ENCODE assay signal across 16 mouse cellular contexts in genomic region chr8:108245575-108245974, GRCm38 (mm10).
DNase-seq lines count a peak whose midpoint lies in the region; ATAC-seq and TF ChIP-seq lines count a peak whose summit lies in the region.
"Had no signal": no experiment of that assay in that cellular context is flagged by ENCODE, and none has a peak within 500 bp of the region (broad histone marks: within the 10 kb centered on the region; RNA-seq: fewer than 3 reads in every experiment).

No protein-coding gene starts in this region.

- no peak overlapping the region for H3K4me3 ChIP-seq in cerebellum, adult 2 months (replicated peaks; ENCODE audit: insufficient read depth, low read depth, low read length)
- H3K4me3 ChIP-seq in forebrain, embryonic 10.5 days: peak overlapping the region; percentile 30
- no peak overlapping the region for H3K4me3 ChIP-seq in hindbrain, embryonic 13.5 days
- H3K4me3 ChIP-seq in midbrain, embryonic 16.5 days (ENCODE audit: low read depth, low read length): no peak overlapping the region
- H3K4me3 ChIP-seq: gastrocnemius, adult 2 months had no signal

- no peak overlapping the region for H3K9ac ChIP-seq in hindbrain, embryonic 13.5 days
- peak overlapping the region; percentile 46 for H3K9ac ChIP-seq in midbrain, embryonic 16.5 days (ENCODE audit: low read depth, low read length)

- TF ChIP-seq CTCF in cerebellum, adult 2 months (IDR thresholded peaks at IDR 0.05; ENCODE audit: borderline replicate concordance, insufficient read depth, low read depth, low read length): no peak

- WGBS in cerebellum, adult 2 months: 8% methylated on average over 8 of the region's 8 CpGs
- WGBS in forebrain, embryonic 10.5 days: 23% methylated on average over 8 of the region's 8 CpGs
- WGBS in hindbrain, embryonic 13.5 days: 15% methylated on average over 8 of the region's 8 CpGs
- 7% methylated on average over 8 of the region's 8 CpGs for WGBS in midbrain, embryonic 16.5 days

- H3K27ac ChIP-seq in cerebellum, adult 2 months (ENCODE audit: insufficient read depth, low read length): no peak overlapping the region
- H3K27ac ChIP-seq in forebrain, embryonic 10.5 days: peak overlapping the region; percentile 83
- peak overlapping the region; percentile 94 for H3K27ac ChIP-seq in hindbrain, embryonic 13.5 days
- peak overlapping the region; percentile 88 for H3K27ac ChIP-seq in midbrain, embryonic 16.5 days (ENCODE audit: low read length)
- H3K27ac ChIP-seq: gastrocnemius, adult 2 months had no signal

- DNase-seq in cerebellum, postnatal 10 days: peak; percentile 19 to 24
- DNase-seq in cerebellum, adult 2 months: no peak
- no peak for DNase-seq in forebrain, embryonic 10.5 days (ENCODE audit: extremely low spot score, low spot score)
- DNase-seq in adrenal gland, postnatal 14 days: no peak
- DNase-seq in kidney, adult 8-10 months: no peak
- DNase-seq in cerebellum, adult 18-20 months: no peak
- DNase-seq: cerebellum, postnatal 36 days; gastrocnemius, adult 2 months; heart, postnatal 4 days; kidney, postnatal 10 days; lung, adult 18-20 months; right cerebral cortex, adult 18-20 months had no signal

- H3K4me2 ChIP-seq in hindbrain, embryonic 13.5 days: peak overlapping the region; percentile 50
- H3K4me2 ChIP-seq in midbrain, embryonic 16.5 days (ENCODE audit: low read length): peak overlapping the region; percentile 45

- no peaks in the 10 kb centered on the region for H3K9me3 ChIP-seq in forebrain, embryonic 10.5 days
- no peaks in the 10 kb centered on the region for H3K9me3 ChIP-seq in hindbrain, embryonic 13.5 days
- no peaks in the 10 kb centered on the region for H3K9me3 ChIP-seq in midbrain, embryonic 16.5 days (replicated peaks; ENCODE audit: control insufficient read depth, low read length, poor library complexity, severe bottlenecking)
- H3K9me3 ChIP-seq: heart, embryonic 10.5 days had no signal

- H3K27me3 ChIP-seq in cerebellum, adult 2 months (ENCODE audit: control insufficient read depth, insufficient read depth, low read length): peaks cover 6% of the 10 kb centered on the region; the same call in 1 of the 2 replicates
- 0 out of 2 replicates have a peak, but pooled peaks cover 6% of the 10 kb centered on the region for H3K27me3 ChIP-seq in forebrain, embryonic 10.5 days (ENCODE audit: poor library complexity, severe bottlenecking)
- H3K27me3 ChIP-seq in hindbrain, embryonic 13.5 days: peaks cover 26% of the 10 kb centered on the region
- no peaks in the 10 kb centered on the region for H3K27me3 ChIP-seq in midbrain, embryonic 16.5 days (ENCODE audit: control insufficient read depth, insufficient read depth, low read depth, low read length)

- TF ChIP-seq POLR2A in cerebellum, adult 2 months (IDR thresholded peaks at IDR 0.05; ENCODE audit: borderline replicate concordance, insufficient read depth, low read length): no peak

- H3K4me1 ChIP-seq in cerebellum, adult 2 months (ENCODE audit: control insufficient read depth, insufficient read depth, low read length): no peaks in the 10 kb centered on the region
- H3K4me1 ChIP-seq in forebrain, embryonic 10.5 days: peaks cover 77% of the 10 kb centered on the region
- H3K4me1 ChIP-seq in hindbrain, embryonic 13.5 days (replicated peaks): peaks cover 50% of the 10 kb centered on the region
- H3K4me1 ChIP-seq in midbrain, embryonic 16.5 days (ENCODE audit: control insufficient read depth, insufficient read depth, low read length): peaks cover 41% of the 10 kb centered on the region

- ATAC-seq in hindbrain, embryonic 13.5 days (ENCODE audit: low FRiP score): no peak
- no peak for ATAC-seq in midbrain, embryonic 16.5 days
- ATAC-seq: Patski had no signal

- H3K36me3 ChIP-seq in forebrain, embryonic 10.5 days (replicated peaks): no peaks in the 10 kb centered on the region
- H3K36me3 ChIP-seq in hindbrain, embryonic 13.5 days: no peaks in the 10 kb centered on the region
- H3K36me3 ChIP-seq in midbrain, embryonic 16.5 days (ENCODE audit: control insufficient read depth, insufficient read depth, low read length): no peaks in the 10 kb centered on the region
- H3K36me3 ChIP-seq: heart, embryonic 10.5 days had no signal

Comparison
In these comparisons a context has a peak if more than half of its experiments do, and no peak if none do; other contexts are left out.
1. DNase-seq: peak in cerebellum, postnatal 10 days (2 of 2); none in cerebellum, adult 2 months (0 of 2), forebrain, embryonic 10.5 days (single experiment), adrenal gland, postnatal 14 days (single experiment), kidney, adult 8-10 months (0 of 2) and cerebellum, adult 18-20 months (0 of 2).